Mouse (Mus musculus) forebrain, embryonic 11.5 days (tissue): ENCODE data around the gene Timm22. TPM values are rescaled to one million over a fixed set of nuclear protein-coding genes. Genes with fewer than 3 reads are reported as not detected.
A peak's percentile ranks its signal among the peaks of the same experiment; 100 is the strongest.

Experiments used
- ATAC-seq: fragments of 200-750 bp; cut with Nextera tagmentation; replicated peaks from 2 replicates; pipeline ENCODE4 v1.8.0; 2017; ENCODE audit warnings: moderate TSS enrichment; ENCODE audit not compliant: low FRiP score
- DNase-seq: peaks from one replicate; pipeline ENCODE4 v3.0.0-alpha.2; 2017; ENCODE audit warnings: low spot score
- H3K27ac ChIP-seq: fragments of 300-500 bp; sonication (generic); 2 replicates; pipeline ENCODE4 v1.5.1; 2014; ENCODE audit warnings: low read depth, low read length
- H3K27me3 ChIP-seq: fragments of 300-500 bp; sonication (generic); 2 replicates; pipeline ENCODE4 v1.6.1; 2014; ENCODE audit warnings: mild to moderate bottlenecking, low read length, mixed read lengths; ENCODE audit not compliant: control insufficient read depth, insufficient read depth
- H3K36me3 ChIP-seq: fragments of 300-500 bp; sonication (generic); 2 replicates; pipeline ENCODE4 v1.6.1; 2014; ENCODE audit warnings: mild to moderate bottlenecking, low read length, moderate library complexity, mixed read lengths; ENCODE audit not compliant: control insufficient read depth, insufficient read depth
- H3K4me1 ChIP-seq: fragments of 300-500 bp; sonication (generic); replicated peaks from 2 replicates; pipeline ENCODE4 v1.6.1; 2014; ENCODE audit warnings: low read length, mixed read lengths; ENCODE audit not compliant: control insufficient read depth, insufficient read depth
- H3K4me2 ChIP-seq: fragments of 300-500 bp; sonication (generic); 2 replicates; pipeline ENCODE4 v1.6.1; 2014; ENCODE audit warnings: low read depth, mild to moderate bottlenecking, low read length, moderate library complexity, mixed read lengths; ENCODE audit not compliant: severe bottlenecking
- H3K4me3 ChIP-seq: fragments of 300-500 bp; sonication (generic); 2 replicates; pipeline ENCODE4 v1.5.1; 2014; ENCODE audit warnings: low read depth, low read length
- H3K9ac ChIP-seq: fragments of 300-500 bp; sonication (generic); 2 replicates; pipeline ENCODE4 v1.6.1; 2014; ENCODE audit warnings: low read length
- H3K9me3 ChIP-seq: fragments of 300-500 bp; sonication (generic); 2 replicates; pipeline ENCODE4 v1.6.1; 2016; ENCODE audit warnings: low read length, mixed read lengths; ENCODE audit not compliant: control insufficient read depth
- WGBS: fragments of 180-500 bp; shearing (Covaris S2); extraction: QIAGEN DNeasy Blood & Tissue Kit; methylation state at CpG from one replicate; pipeline ENCODE4 v1.1.7; 2014; 5-methylcytosine and 5-hydroxymethylcytosine counted together
- polyA plus RNA-seq: library from polyadenylated mRNA; unstranded; fragments of >200 nt; fragmentation: Nextera tagmentation; extraction: Ambion mirVana; gene quantifications from 2 replicates; pipeline ENCODE4 v1.2.1, GENCODE M21; 2014

Gene Timm22
- polyA plus RNA-seq, 1 experiment from 2014 or later: 109 TPM

GRCm38 (mm10) chr11:76382711-76383324 lies 23.9 kb upstream of the Timm22 start:
- H3K4me1 ChIP-seq: peaks cover 35% of the 10 kb centered on the region
- DNase-seq: peak; percentile 73
- peak; percentile 42 for ATAC-seq

GRCm38 (mm10) chr11:76384307-76384706 lies 22.4 kb upstream of the Timm22 start:
- Histone ChIP-seq H3K27ac (peak overlapping the region; percentile 97), H3K4me2 (no peak overlapping the region), H3K9me3 (no peaks in the 10 kb centered on the region; the same call in 1 of the 2 replicates), H3K27me3 (no peaks in the 10 kb centered on the region), H3K4me1 (peaks cover 46% of the 10 kb centered on the region), H3K9ac (peak overlapping the region; percentile 6; the same call in 1 of the 2 replicates), H3K36me3 (no peaks in the 10 kb centered on the region), H3K4me3 (no peak overlapping the region)
- no peak for ATAC-seq
- DNase-seq: no peak
- 43% methylated on average over 5 of the region's 5 CpGs for WGBS

More at GRCm38 (mm10) chr11:76382711-76383324, 23.9 kb upstream of the Timm22 start:
- Histone ChIP-seq H3K36me3 (no peaks in the 10 kb centered on the region), H3K27ac (peak overlapping the region; percentile 97), H3K9ac (peak overlapping the region; percentile 30; the same call in 1 of the 2 replicates), H3K4me3 (no peak overlapping the region), H3K27me3 (no peaks in the 10 kb centered on the region), H3K4me2 (peak overlapping the region; percentile 19; the same call in 1 of the 2 replicates), H3K9me3 (no peaks in the 10 kb centered on the region; the same call in 1 of the 2 replicates)
- 13% methylated on average over 13 of the region's 13 CpGs for WGBS

- Histone ChIP-seq H3K4me2 (peak overlapping the region; percentile 26; the same call in 1 of the 2 replicates), H3K27ac (peak overlapping the region; percentile 97), H3K4me1 (peaks cover 44% of the 10 kb centered on the region), H3K27me3 (no peaks in the 10 kb centered on the region), H3K9me3 (no peaks in the 10 kb centered on the region; the same call in 1 of the 2 replicates), H3K9ac (peak overlapping the region; percentile 27; the same call in 1 of the 2 replicates), H3K4me3 (no peak overlapping the region), H3K36me3 (no peaks in the 10 kb centered on the region)
- peak; percentile 78 for DNase-seq
- peak; percentile 76 for ATAC-seq
- 30% methylated on average over 4 of the region's 4 CpGs for WGBS
These were observed 21.7 kb upstream of the Timm22 start for GRCm38 (mm10) chr11:76385017-76385416.

GRCm38 (mm10) chr11:76385746-76386145 lies 21.0 kb upstream of the Timm22 start:
- Histone ChIP-seq H3K4me3 (no peak overlapping the region), H3K27ac (peak overlapping the region; percentile 97), H3K9me3 (no peaks in the 10 kb centered on the region; the same call in 1 of the 2 replicates), H3K9ac (peak overlapping the region; percentile 27; the same call in 1 of the 2 replicates), H3K27me3 (no peaks in the 10 kb centered on the region), H3K4me1 (peaks cover 40% of the 10 kb centered on the region), H3K36me3 (no peaks in the 10 kb centered on the region; the same call in 1 of the 2 replicates), H3K4me2 (peak overlapping the region; percentile 26; the same call in 1 of the 2 replicates)
- DNase-seq: no peak
- ATAC-seq: peak; percentile 36; the same call in 1 of the 2 replicates
- WGBS: 13% methylated on average over 3 of the region's 3 CpGs

- no peak for DNase-seq
- no peaks in the 10 kb centered on the region; the same call in 1 of the 2 replicates for H3K9me3 ChIP-seq
- 86% methylated on average over 1 of the region's 1 CpGs for WGBS
- H3K36me3 ChIP-seq: no peaks in the 10 kb centered on the region; the same call in 1 of the 2 replicates
- ATAC-seq: no peak
- H3K4me1 ChIP-seq: peaks cover 37% of the 10 kb centered on the region
- H3K27ac ChIP-seq: no peak overlapping the region
- no peak overlapping the region for H3K4me3 ChIP-seq
- H3K27me3 ChIP-seq: no peaks in the 10 kb centered on the region
- no peak overlapping the region for H3K4me2 ChIP-seq
- no peak overlapping the region for H3K9ac ChIP-seq
These were observed 19.7 kb upstream of the Timm22 start for GRCm38 (mm10) chr11:76387097-76387496.

DNA sequence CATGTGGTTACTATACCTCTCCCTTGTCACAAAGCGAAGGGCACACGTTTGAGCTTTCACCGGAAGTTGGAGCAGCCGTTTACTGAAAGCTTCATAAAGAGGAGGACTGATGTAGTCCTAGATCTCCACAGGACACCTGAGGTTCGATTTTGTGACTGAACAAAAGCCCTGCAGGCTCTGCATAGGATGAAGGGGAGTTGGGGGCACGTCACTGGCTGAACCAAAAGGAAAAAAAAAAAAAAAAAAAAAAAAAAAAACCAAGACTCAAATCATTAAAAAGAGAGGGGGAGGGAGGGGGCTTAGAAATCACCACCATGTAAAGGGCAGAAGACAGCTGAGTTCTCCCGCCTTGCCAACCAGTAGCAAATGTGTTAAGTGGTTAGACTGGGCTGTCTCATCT lies 18.0 kb upstream of the Timm22 start:
- Histone ChIP-seq H3K4me2 (no peak overlapping the region; the same call in 1 of the 2 replicates), H3K9ac (0 out of 2 replicates have a peak overlapping the region, but pooled peaks have one; percentile 4), H3K4me1 (peaks cover 27% of the 10 kb centered on the region), H3K9me3 (no peaks in the 10 kb centered on the region; the same call in 1 of the 2 replicates), H3K36me3 (no peaks in the 10 kb centered on the region; the same call in 1 of the 2 replicates), H3K27ac (peak overlapping the region; percentile 48; the same call in 1 of the 2 replicates), H3K27me3 (no peaks in the 10 kb centered on the region), H3K4me3 (no peak overlapping the region)
- DNase-seq (no peak), ATAC-seq (peak; percentile 64)
- 11% methylated on average over 7 of the region's 7 CpGs for WGBS

DNA sequence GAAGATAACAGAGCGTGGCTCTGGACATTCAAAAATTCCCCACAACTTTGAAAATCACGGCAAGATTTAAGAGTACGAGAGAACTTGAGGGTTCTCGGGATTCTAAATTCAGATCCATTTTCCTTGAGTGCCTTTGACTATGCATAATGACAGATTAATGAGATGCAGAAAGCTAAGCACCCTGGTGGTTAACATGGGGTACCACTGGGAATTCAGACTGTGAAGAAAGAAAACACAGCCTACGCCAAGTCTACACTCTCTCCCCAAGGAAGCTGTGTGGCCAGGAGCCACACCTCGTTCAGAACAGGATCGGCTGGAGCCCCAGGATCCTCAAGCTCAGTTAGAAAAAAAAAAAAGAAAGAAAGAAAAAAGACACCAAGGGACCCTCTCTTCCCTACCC lies 14.2 kb upstream of the Timm22 start:
- Histone ChIP-seq H3K9me3 (no peaks in the 10 kb centered on the region; the same call in 1 of the 2 replicates), H3K4me1 (peaks cover 11% of the 10 kb centered on the region), H3K4me2 (no peak overlapping the region), H3K36me3 (no peaks in the 10 kb centered on the region; the same call in 1 of the 2 replicates), H3K27ac (no peak overlapping the region), H3K4me3 (no peak overlapping the region), H3K27me3 (no peaks in the 10 kb centered on the region), H3K9ac (no peak overlapping the region)
- WGBS: 88% methylated on average over 7 of the region's 7 CpGs
- no peak for ATAC-seq
- DNase-seq: no peak

- no peak for ATAC-seq
- WGBS: 92% methylated on average over 11 of the region's 11 CpGs
- no peak overlapping the region for H3K4me2 ChIP-seq
- no peak overlapping the region for H3K9ac ChIP-seq
- no peak overlapping the region for H3K4me3 ChIP-seq
- no peak for DNase-seq
- no peaks in the 10 kb centered on the region; the same call in 1 of the 2 replicates for H3K9me3 ChIP-seq
- no peak overlapping the region for H3K27ac ChIP-seq
- peaks cover 10% of the 10 kb centered on the region for H3K4me1 ChIP-seq
- H3K36me3 ChIP-seq: no peaks in the 10 kb centered on the region; the same call in 1 of the 2 replicates
- no peaks in the 10 kb centered on the region for H3K27me3 ChIP-seq
These were observed 13.8 kb upstream of the Timm22 start for GRCm38 (mm10) chr11:76392996-76393395.
